Mouse (Mus musculus) megakaryocyte, adult 5-6 weeks (primary cell): ENCODE results near the gene Rbfox3. TPM values are rescaled to one million over a fixed set of nuclear protein-coding genes. Genes with fewer than 3 reads are reported as not detected.

Experiments
- ATAC-seq: 2 replicates; pipeline ENCODE4 v1.8.0; 2016; ENCODE audit warnings: mild to moderate bottlenecking, inconsistent platforms; ENCODE audit not compliant: poor library complexity, severe bottlenecking
- total RNA-seq, 2 experiments: library from RNA; stranded (forward) in 1 of 2; stranded (reverse) in 1 of 2; fragments of 153-499, 151-499 nt in 1 of 2; fragments of 221-1000, 200-1000 nt in 1 of 2; gene quantifications; 2 replicates each; pipeline versions ENCODE4 v1.2.3 to v1.2.4; 2015 to 2017

Rbfox3 gene
- total RNA-seq, 2 experiments from 2014 or later = not detected

GRCm38 (mm10) chr11:118676364-118676763 is 235.0 kb downstream of the Rbfox3 start:
- ATAC-seq = no peak

- no peak for ATAC-seq
Observed at GRCm38 (mm10) chr11:118671958-118672357, 239.4 kb downstream of the Rbfox3 start.

GRCm38 (mm10) chr11:118671216-118671615 is 240.2 kb downstream of the Rbfox3 start:
- no peak for ATAC-seq

- no peak for ATAC-seq
Observed at GRCm38 (mm10) chr11:118669820-118670219, 241.6 kb downstream of the Rbfox3 start.

- no peak for ATAC-seq
Observed at GRCm38 (mm10) chr11:118668351-118668750, 243.0 kb downstream of the Rbfox3 start.

GRCm38 (mm10) chr11:118667946-118668345 is 243.5 kb downstream of the Rbfox3 start:
- ATAC-seq = no peak

GRCm38 (mm10) chr11:118666172-118666571 is 245.2 kb downstream of the Rbfox3 start:
- no peak for ATAC-seq

- no peak for ATAC-seq
Observed at GRCm38 (mm10) chr11:118663305-118663704, 248.1 kb downstream of the Rbfox3 start.

GRCm38 (mm10) chr11:118659305-118659704 is 252.1 kb downstream of the Rbfox3 start:
- ATAC-seq = no peak

GRCm38 (mm10) chr11:118655833-118656232 is 255.6 kb downstream of the Rbfox3 start:
- ATAC-seq = no peak

- ATAC-seq = no peak
Observed at GRCm38 (mm10) chr11:118653521-118654318, 257.7 kb downstream of the Rbfox3 start.

GRCm38 (mm10) chr11:118652401-118653240 is 258.8 kb downstream of the Rbfox3 start:
- no peak for ATAC-seq

- ATAC-seq = no peak
Observed at GRCm38 (mm10) chr11:118648369-118648768, 263.0 kb downstream of the Rbfox3 start.

GRCm38 (mm10) chr11:118646864-118647263 is 264.5 kb downstream of the Rbfox3 start:
- no peak for ATAC-seq

GRCm38 (mm10) chr11:118645158-118645557 is 266.2 kb downstream of the Rbfox3 start:
- no peak for ATAC-seq

- ATAC-seq = no peak
Observed at GRCm38 (mm10) chr11:118640706-118641105, 270.7 kb downstream of the Rbfox3 start.

GRCm38 (mm10) chr11:118637718-118638117 is 273.7 kb downstream of the Rbfox3 start:
- no peak for ATAC-seq

GRCm38 (mm10) chr11:118634647-118635046 is 276.8 kb downstream of the Rbfox3 start:
- no peak for ATAC-seq

GRCm38 (mm10) chr11:118629718-118630117 is 281.7 kb downstream of the Rbfox3 start:
- ATAC-seq = no peak

- no peak for ATAC-seq
Observed at GRCm38 (mm10) chr11:118627541-118627940, 283.9 kb downstream of the Rbfox3 start.

GRCm38 (mm10) chr11:118620869-118621268 is 290.5 kb downstream of the Rbfox3 start:
- no peak for ATAC-seq

- no peak for ATAC-seq
Observed at GRCm38 (mm10) chr11:118614126-118614525, 297.3 kb downstream of the Rbfox3 start.
